Comparison of ENCODE assay signal across 11 mouse cellular contexts in genomic region chr6:100892489-100892888, GRCm38 (mm10). TPM values are rescaled to one million over a fixed set of nuclear protein-coding genes. Genes with fewer than 3 reads are reported as not detected.
DNase-seq lines count a peak whose midpoint lies in the region; ATAC-seq and TF ChIP-seq lines count a peak whose summit lies in the region.
"Had no signal": no experiment of that assay in that cellular context is flagged by ENCODE, and none has a peak within 500 bp of the region (broad histone marks: within the 10 kb centered on the region; RNA-seq: fewer than 3 reads in every experiment).

No protein-coding gene starts in this region.

- TF ChIP-seq CTCF in layer of hippocampus, adult 2 months (conservative IDR thresholded peaks at IDR 0.05), result no peak
- TF ChIP-seq CTCF in liver, postnatal 0 days (IDR thresholded peaks at IDR 0.05; ENCODE audit: low read depth), result no peak

- H3K4me3 ChIP-seq in layer of hippocampus, adult 2 months, result no peak overlapping the region
- no peak overlapping the region for H3K4me3 ChIP-seq in liver, postnatal 0 days (ENCODE audit: low read depth, low read length)

- H3K27me3 ChIP-seq in liver, postnatal 0 days (ENCODE audit: insufficient read depth, low read length), result no peaks in the 10 kb centered on the region

- H3K4me2 ChIP-seq in liver, postnatal 0 days (ENCODE audit: low read depth, low read length), result no peak overlapping the region

- no peaks in the 10 kb centered on the region for H3K4me1 ChIP-seq in liver, postnatal 0 days (ENCODE audit: insufficient read depth)

- H3K9ac ChIP-seq in liver, postnatal 0 days (replicated peaks), result no peak overlapping the region

- no peak for TF ChIP-seq EP300 in liver, postnatal 0 days (IDR thresholded peaks at IDR 0.05; ENCODE audit: low read depth)

- no peaks in the 10 kb centered on the region for H3K9me3 ChIP-seq in liver, postnatal 0 days (ENCODE audit: low read length)

- ATAC-seq in frontal cortex, adult (ENCODE audit: low TSS enrichment), result peak; percentile 57; the same call in 1 of the 2 replicates
- no peak for ATAC-seq in megakaryocyte-erythroid progenitor cell, adult 5-6 weeks (replicated peaks; ENCODE audit: low FRiP score, low TSS enrichment, poor library complexity, severe bottlenecking)
- ATAC-seq in liver, postnatal 0 days, result no peak

- no peak for DNase-seq in frontal cortex, postnatal 14 days (ENCODE audit: low spot score in 2 of 2)
- peak; percentile 36 to 39 for DNase-seq in left cerebral cortex, postnatal 10 days (ENCODE audit: extremely low spot score in 1 of 2, low spot score in 2 of 2)
- DNase-seq in left cerebral cortex, postnatal 36 days (ENCODE audit: low spot score in 2 of 2), result no peak
- DNase-seq in cerebellum, adult 8-10 months, result peak; percentile 70
- DNase-seq in layer of hippocampus, adult 2 months (ENCODE audit: low spot score in 2 of 2), result peak; percentile 12 to 57
- DNase-seq in liver, postnatal 0 days, result no peak
- DNase-seq: adrenal gland, adult 8-10 months; kidney, adult 18-20 months; lung, adult 18-20 months had no signal

- intact Hi-C loops in left cerebral cortex, postnatal 10 days (cut with DNase I), result no loop called here
- intact Hi-C loops in left cerebral cortex, postnatal 36 days (cut with DNase I), result no loop called here

- no peaks in the 10 kb centered on the region for H3K36me3 ChIP-seq in liver, postnatal 0 days (replicated peaks; ENCODE audit: insufficient read depth, low read length)

- 0 out of 2 replicates have a peak overlapping the region, but pooled peaks have one; percentile 0 for H3K27ac ChIP-seq in layer of hippocampus, adult 2 months
- no peak overlapping the region for H3K27ac ChIP-seq in liver, postnatal 0 days (ENCODE audit: low read depth)

- 67% methylated on average over 4 of the region's 4 CpGs for WGBS in liver, postnatal 0 days (ENCODE audit: insufficient replicate concordance)

RNA-seq across cellular contexts. Expression of gene Ppp4r2, which starts 59.1 kb away (rescaled TPM):
- total RNA-seq in left cerebral cortex, postnatal 10 days (2021), result 10 to 100 TPM; 60.3 to 72.8 TPM
- 10 to 100 TPM; 62.6 to 70.0 TPM for total RNA-seq in left cerebral cortex, postnatal 36 days (2021)
- total RNA-seq in layer of hippocampus, adult 2 months (2021), result 10 to 100 TPM; 69.4 to 85.4 TPM
- 64.5 and 77.5 TPM in 2 replicates for total RNA-seq in megakaryocyte-erythroid progenitor cell, adult 5-6 weeks (2014; fragmentation: Nextera tagmentation)
- total RNA-seq in megakaryocyte-erythroid progenitor cell, adult 5-6 weeks (2017), result 105 and 107 TPM in 2 replicates
- 4.9 and 5.6 TPM in 2 replicates for polyA plus RNA-seq in liver, postnatal 0 days (2015; fragmentation: Nextera tagmentation; extraction: Ambion mirVana)

Comparison
In these comparisons a context has a peak if more than half of its experiments do, and no peak if none do; other contexts are left out.
1. DNase-seq: peak in left cerebral cortex, postnatal 10 days (2 of 2), cerebellum, adult 8-10 months (single experiment) and layer of hippocampus, adult 2 months (2 of 2); none in frontal cortex, postnatal 14 days (0 of 2), left cerebral cortex, postnatal 36 days (0 of 2) and liver, postnatal 0 days (single experiment).